Mouse (Mus musculus): ENCODE measurements at regions not wholly inside any gene's neighbourhood (a gene's known extent, or its start where the extent isn't known, plus 50 kb on each side); places are given as distances from the start of the nearest gene placed in this dataset.

DNA sequence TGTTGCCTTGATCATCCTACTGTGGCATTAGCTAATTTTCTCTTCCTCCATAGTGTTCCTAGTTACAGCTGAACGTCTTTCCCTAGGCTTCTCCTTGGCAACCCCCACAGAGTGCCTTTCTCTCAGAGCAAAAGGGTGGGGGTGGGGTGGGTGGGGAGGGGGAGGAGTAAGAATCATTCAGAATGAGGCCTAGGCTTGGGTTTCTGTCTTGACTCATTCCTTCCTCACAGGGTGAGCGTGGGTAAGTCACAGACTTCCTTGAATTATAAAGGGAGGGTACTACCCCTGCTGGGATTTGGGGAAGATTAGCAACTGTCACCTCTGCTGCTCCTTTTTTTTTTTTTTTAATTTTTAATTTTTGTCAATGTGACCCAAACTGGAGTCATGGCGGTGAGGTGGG, 114.5 kb downstream of the Dhx35 start:
- DNase-seq (ENCODE audit: low read depth, low spot score): no peak

DNA sequence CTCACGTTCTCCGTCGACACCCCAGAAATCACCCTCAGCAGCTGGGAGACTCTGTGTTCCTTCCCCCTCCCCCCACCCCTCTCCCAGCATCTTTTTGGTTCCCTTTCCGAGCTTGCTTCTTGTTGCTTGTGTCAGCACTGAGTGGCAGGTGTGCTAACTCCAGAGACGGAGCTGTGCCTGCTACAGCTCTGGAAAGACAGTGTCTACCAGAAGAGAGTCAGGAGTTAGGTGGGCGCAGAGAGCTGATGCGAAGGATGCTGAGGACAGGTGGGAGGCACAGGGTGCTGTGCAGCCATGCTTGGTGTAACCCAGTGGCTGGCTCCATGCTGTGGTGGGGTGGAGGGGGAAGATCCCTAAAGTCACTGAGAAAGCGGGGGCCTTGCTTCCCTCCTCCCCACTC, 115.7 kb downstream of the Dhx35 start:
- DNase-seq (ENCODE audit: low read depth, low spot score): no peak

DNA sequence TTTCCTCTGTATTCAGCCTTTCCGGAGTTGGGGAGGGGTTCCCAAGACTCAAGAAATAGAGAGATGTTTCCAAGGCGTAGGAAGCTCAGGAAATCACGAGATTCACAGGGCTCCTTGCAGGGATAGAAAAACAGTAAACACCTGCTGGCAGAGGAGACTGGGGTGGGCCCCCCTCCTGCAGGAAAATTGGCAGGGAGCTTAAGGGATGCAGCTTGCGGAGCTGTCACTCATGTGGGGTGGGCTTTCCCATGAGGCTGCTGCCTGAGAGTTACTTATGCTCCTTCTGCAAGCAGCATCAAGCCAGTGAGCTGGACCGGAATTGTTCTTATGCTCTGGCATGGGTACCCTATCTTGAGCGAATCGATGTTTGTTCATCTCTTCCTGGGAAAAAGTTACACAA, 116.6 kb downstream of the Dhx35 start:
- no peak for DNase-seq (ENCODE audit: low read depth, low spot score)

DNA sequence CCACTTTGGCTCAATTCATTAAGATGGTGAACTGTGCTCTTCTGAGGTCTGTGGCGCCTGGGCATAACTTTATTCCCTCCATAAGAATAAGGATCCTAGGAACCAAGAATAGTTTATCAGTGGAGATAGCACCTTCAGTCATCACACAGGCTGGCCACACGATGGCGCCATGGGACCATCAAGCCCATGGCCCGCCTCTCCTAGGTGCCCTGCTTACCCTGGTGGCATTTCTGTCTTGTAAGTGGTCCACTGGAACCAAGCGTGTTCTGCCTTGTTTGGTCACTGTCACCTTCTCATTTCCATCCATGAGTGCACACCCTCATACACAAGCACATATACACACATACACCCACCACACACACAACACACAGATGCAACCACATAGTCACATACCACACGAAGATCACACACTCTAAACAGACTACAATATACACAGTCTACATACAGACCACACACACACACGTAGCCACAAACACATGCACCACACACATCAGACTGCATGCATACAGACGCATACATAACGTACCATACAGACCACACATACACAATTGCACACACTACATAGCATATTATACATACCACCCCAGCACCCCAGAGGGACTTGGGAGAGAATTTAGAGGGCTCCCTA, 118.1 kb downstream of the Dhx35 start:
- DNase-seq (ENCODE audit: low read depth, low spot score): peak; percentile 39

DNA sequence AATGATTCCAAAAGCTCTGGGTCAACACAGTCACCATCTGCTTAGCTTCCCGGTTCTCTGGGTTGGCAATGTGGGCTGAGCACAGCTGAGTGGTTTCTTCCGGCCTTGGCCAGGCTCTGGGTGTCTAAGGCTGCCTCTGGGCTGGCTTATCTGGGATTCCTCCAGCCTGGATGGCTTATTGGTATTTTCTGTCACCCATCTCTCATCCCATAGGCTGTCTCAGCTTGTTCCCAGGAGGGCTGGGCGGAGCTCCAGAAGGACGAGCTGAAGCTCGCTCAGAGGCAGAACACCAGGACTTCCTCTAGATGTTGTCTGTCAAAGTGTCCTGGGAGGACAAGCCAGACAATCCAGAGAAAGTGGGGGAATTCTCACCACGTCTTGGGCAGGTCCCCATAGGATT, 122.8 kb downstream of the Dhx35 start:
- no peak for DNase-seq (ENCODE audit: low read depth, low spot score)

DNA sequence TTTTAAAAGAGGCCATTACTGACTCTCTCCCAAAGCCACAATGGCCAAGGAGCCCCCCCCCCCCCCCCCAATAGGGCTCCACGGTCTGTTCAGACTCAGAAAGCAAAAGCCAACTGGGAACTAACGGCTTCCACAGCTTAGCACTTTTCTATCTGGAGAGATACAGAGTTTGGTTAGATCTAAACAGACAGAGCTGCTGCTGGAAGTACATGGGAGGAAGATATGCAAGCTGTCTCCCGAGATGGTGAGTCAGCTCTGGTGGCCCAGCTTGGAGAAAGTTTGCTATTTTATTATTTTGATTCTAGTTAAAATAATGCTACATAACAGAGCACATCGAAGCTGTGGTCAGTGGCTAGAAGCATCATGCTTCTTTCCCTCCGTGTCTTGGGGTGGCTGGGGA, 123.7 kb downstream of the Dhx35 start:
- no peak for DNase-seq (ENCODE audit: low read depth, low spot score)

DNA sequence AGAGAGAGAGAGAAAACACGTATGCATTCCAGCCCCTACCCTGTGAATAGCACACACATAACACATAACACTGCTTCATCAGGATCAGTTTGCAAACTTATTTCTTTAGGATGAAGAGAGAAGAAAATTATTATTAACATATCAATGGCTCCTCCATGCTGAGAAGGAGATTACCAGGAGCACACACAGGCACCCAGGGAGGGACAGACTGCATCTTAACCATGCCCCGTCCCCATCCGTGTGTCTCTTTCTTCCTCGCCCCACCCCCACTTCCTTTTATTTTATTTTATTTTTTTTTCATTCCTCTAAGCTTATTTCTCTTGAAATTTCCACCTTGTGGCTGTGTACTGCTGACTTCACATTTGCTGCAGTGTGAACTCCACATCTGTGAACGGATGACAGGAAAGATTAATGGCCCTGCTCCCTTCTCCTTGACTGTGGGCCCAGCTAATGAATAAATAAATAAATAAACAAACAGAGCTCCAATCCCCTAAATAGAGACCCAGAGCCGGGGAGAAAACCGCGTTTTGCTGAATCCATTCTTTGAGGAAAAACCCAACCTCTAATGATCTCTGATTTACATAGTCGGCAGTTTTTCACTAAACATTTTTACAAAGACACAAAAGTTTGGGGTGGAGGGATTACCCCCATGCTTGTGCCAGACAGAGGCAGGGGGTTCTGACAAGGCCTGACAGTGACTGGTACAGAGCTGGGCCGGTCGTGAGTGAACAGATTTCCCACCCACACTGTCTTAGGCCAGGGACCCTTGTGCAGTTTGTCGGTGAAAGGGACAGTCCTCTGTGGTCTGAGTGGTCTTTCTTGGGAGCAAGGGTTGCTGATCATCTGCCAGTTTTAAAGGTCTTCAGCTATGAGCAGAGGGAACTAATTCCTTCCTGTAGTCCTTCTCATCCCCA, 127.0 kb downstream of the Dhx35 start:
- DNase-seq (ENCODE audit: low read depth, low spot score): no peak

DNA sequence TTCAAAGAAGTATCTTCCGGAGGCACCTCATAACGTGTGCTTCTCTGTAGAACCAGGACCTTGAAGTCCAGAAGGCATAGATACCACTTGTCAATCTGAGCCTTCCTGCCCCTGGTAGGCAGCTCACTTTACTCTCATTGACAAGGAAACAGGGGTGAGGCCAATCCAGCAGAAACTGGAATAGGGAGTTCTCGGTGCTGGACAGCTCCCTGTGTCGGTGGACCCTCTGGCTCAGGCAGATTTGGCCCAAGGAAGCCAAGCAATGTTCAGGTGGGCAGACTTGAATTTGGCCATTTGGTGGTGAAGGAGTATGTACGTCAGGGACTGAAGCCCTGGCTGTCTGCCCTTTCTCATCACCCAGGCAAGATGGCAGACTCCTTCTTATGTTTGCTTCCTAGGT, 128.2 kb downstream of the Dhx35 start:
- no peak for DNase-seq (ENCODE audit: low read depth, low spot score)

DNA sequence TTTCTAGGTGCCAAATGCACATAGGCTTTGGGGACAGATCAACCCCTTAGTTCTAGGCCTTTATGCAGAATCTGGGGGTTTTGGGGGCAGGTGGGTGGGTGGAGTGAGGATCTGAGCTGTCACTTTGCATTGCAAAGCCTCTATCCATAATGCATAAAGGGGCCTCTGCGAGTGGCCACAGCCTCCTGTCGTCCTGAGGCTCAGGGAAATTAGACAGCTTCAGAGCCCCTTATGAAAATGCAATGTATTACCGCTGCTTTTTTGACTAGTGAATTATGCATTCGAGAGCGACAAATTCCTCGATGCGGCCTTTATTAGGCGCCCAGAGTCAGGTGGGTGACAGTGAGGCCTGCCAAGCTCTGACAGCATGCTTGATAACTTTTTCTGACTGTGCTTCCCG, 134.9 kb downstream of the Dhx35 start:
- DNase-seq (ENCODE audit: low read depth, low spot score): no peak

DNA sequence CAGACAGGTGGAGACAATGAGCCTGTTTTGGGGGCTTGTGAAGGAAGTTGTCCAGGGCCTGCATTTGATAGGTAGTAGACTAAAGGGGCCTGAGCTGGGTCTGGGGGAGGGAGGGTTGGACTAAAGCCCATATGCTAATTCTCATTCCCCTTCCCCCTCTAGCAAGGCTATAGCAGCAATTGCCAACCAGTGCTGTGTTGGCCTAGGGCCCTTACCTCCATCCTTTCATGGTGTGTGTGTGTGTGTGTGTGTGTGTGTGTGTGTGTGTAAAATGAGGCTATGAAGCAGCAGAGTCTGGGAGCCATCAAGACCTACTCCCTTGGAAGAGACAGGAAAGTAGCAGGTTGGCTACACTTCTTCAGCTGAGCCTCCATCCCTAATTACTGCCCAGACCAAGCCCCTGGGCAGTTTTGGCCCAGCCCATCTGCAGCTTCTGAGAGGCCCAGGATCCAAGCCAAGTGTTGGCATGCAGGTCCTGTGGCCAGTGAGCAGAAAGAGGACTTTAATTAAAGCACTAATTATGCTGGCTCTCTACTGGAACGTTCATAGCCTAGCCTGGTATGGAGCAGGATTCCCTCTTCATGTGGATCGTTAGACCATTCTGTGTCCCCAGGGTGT, 143.4 kb downstream of the Dhx35 start:
- peak; percentile 24 for DNase-seq (ENCODE audit: low read depth, low spot score)

DNA sequence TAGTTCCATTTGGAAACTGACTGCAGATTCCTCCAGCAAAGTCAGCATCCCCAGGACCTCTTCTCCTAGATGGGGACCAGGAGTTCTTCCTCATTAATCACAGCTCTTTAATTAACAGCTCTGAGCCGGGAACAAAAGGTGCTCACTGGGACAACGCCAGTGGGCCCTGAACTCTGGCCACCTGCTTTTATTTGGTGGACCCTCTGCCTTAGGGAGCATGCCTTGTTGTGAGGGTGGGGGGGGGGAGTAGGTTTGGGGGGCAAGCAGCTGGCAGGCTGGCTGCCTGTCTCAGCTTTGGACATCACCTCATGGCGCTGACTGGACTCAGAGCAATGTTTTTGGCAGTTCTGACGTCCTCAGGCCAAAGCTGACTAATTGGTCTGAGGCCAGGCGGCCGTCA, 154.8 kb downstream of the Dhx35 start:
- no peak for DNase-seq (ENCODE audit: low read depth, low spot score)

DNA sequence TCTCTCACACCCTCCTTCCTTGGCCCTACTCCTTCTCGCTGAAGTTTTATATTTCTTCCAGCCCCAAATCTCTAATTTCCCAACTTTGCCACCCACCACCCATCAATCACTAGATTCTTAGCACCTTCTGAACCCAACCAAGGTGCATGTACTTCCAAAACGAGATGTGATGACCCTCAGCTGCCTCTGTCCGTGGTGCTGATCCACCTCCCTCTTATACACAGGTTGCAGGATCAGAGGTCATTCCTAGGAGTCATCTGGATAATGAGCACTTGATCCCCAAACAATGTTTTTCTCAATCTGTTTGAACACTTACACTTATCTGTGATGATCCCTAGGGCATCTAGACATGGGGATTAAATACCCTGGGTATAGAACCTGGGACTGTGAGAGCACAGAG, 156.5 kb downstream of the Dhx35 start:
- no peak for DNase-seq (ENCODE audit: low read depth, low spot score)

DNA sequence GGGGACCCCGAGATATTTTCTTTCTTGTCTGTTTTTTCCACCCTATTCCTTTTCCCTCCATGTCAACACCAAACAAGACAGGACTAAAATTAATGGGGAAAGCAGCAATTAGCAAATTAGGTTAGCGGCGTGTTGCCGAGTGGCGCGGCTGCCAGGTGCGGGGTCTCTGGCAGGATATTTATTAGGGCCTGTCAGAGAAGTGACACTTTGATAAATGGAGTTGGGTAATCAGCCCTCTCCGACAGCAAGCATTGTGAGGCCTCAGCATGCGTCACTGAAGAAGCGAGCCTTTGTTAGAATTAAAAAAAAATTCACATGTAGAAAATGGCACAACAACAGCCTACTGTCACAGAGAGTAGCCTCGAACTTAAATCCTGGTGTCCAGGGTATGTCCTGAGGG, 162.3 kb downstream of the Dhx35 start:
- no peak for DNase-seq (ENCODE audit: low read depth, low spot score)

DNA sequence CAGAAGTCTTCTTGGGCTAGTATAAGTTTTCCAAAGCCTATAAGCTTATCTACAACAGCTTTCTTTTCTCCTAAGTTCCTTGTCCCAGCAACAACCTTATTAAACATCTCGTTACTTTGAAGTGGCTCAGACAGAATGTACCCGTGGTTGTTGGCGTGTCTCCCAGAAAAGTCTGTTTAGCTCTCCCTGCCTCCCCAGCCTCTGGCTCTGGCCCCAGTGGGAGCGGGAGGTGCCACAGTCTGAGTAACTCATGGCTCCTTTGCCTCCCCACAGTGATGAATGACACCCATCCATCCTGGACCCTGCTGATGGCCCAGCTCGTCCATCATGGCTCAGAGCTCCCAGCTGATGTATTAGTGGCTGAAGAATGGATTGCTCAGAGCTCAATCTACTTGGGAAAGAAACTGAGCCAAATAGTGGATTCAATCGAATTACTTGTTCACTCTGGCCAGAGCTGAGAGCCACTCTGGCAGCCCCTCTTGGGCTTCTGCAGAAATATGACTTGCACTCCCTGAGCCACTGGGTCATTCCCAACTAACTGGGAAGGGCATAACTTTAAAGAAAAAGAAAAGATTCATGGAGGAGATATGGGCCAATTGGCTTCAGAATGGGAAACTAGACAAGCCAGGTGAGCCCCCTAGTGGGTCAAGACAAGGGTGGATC, 170.5 kb downstream of the Dhx35 start:
- no peak for DNase-seq (ENCODE audit: low read depth, low spot score)

DNA sequence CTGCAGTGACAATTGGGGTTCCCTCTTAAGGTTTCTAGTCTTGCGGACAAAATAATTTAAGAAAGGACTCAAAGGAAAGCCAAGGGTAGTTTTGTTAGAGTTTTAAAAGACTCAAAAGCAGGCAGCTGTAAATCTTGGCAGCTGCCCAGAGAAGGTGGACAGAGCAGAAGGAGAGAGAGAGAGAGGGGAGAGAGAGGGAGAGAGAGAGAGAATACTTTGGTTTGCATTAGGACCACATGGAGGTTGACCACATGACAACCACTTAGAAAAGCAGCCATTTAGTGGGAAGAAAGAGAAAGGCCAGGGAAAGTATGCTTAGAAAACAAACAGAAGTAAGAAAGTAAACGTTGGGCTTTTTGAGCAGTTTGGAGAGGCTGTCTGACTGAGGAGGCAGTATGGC, 177.6 kb downstream of the Dhx35 start:
- DNase-seq (ENCODE audit: low read depth, low spot score): no peak

DNA sequence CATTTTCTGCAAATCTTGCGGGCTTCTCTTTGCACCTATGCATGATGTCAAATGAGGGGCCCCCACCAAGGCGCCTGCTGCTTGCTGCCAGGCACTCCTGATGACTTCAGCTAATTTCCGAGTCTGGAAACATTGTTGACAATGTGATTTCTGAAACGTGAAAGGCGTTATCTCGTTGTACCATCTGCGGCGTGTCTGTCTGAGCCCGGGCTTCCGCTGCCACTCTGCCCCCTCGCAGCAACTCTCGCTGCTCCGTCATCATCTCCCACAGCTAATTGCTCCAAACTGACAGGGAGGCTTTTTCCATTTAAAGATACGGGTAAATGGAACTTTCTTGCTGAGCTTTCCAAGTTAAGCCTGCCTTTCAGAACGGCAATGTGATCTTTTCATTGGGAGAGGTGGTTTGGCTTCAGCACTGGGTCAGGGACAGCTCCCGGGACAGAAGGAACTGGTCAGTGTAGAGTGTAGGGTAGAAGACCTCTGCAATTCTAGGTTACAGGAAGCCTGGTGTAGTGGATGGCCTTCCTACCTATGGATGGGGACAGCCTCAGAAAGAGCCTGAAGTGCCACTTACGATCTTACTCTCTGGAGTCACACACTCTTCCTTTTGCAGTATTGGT, 191.0 kb downstream of the Dhx35 start:
- no peak for DNase-seq (ENCODE audit: low read depth, low spot score)

DNA sequence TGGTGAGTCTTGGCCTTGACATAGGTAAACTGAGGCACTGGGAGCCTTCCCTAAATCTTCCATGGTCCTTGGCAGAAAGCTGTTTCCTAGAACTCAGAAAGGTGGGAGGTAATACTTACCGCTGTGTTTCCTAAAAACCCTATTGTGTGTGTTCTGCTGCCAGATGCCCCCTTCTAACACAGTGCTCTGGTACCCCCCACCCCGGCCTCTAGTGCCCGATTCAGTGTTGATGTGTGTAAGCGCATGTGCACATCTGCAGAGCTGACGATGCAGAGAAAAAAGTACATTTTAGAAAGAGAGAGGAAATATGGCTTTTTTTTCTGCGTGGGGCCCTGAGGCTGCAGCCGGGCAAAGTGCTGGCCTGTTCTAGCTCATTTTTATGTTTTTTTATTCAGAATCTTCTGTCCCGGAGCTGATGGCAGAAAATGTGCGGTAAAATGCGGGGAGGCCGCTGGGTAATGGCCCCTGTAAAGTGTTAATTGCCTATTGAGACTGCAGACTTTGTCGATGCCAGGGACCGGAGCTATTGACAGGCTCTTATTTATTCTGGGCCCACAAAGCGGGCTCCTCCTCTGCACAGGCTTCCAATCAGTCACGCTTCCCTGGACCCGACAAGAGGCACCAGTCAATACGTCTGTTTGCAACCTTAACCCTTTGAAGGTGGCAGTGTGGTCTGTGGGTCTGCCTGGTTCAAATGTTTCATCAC, 208.0 kb downstream of the Dhx35 start:
- no peak for DNase-seq (ENCODE audit: low read depth, low spot score)

DNA sequence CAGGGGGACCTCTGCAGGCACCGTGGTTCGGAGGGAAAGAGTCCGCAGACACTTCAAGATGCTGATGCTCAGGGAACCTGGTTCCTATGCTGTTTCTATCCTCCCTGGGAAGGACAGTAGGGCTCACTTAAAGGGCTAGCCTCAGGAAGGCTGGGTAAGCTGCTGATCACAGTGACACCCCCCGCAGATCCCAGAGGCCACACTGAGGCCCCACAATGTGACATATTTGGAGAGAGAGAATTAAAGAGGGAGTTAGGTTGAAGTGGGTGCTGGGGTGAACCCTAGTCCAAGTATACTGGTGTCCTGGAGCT, 208.5 kb downstream of the Dhx35 start:
- no peak for DNase-seq (ENCODE audit: low read depth, low spot score)

DNA sequence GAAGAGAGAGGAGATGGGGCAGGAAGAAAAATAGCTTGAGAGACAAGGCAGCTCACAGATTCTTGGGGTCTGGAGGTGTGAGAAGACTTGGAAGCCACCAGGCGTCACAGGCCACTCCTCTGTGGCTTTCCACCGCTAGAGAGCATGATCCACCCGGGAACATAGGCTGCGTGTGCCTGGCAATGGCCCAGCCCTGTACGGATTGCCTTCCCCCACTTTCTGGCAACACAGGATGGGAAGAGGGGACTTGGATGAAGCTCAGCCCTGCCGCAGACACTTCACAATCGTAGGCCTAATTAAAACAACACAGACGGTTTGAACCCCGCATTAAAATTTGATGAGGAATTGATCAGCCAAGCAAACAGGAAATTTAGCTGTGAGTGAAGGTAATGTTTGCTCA, 209.8 kb downstream of the Dhx35 start:
- DNase-seq (ENCODE audit: low read depth, low spot score): no peak

DNA sequence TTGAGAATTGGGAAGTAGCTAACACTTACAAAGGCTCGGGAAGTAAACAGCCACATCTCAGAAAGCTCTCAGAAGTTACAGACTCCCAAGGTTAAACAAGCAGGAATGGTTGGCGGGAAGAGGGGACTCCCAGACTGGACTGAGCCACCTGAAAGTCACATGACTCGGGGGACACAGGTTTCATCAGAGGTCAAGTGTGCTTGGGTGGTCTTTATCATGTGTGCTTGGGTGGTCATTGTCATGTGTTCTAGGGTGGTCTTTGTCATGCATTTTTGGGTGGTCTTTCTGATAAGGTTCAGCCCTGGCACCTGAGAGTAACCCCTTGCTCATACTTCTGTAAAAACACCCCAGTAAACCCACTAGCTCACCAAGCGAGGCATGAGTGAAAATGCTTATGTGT, 218.1 kb downstream of the Dhx35 start:
- no peak for DNase-seq (ENCODE audit: low read depth, low spot score)

DNA sequence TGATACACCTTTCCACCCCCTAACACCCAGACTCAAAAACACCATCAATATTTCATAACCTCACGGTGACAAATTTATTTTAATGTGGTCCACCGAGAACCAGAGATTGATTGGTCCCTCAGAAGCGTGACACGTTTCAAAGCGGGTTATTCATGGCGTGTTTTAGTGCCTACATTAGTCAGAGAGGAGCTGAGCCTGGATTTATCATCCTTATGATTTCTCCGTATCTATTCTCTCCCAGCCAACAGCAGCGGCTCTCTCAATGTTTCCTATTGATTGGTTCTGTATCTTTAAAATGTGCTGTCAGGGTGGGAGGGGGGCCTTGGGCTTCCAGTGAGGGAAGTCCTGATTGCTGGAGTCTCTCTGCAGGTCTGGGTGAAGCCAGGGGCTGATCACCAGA, 219.9 kb downstream of the Dhx35 start:
- DNase-seq (ENCODE audit: low read depth, low spot score): no peak

All from retina, postnatal 7 days (tissue).